Mouse (Mus musculus): ENCODE data around the gene 1700029I15Rik. TPM values are rescaled to one million over a fixed set of nuclear protein-coding genes. Genes with fewer than 3 reads are reported as not detected.

The 1700029I15Rik gene
- total and polyA plus RNA-seq, 2 experiments from 2014 or later = 1.8 to 4.9 TPM

- Histone ChIP-seq H3K27me3 (ENCODE audit: insufficient read depth, low read length) (no peaks in the 10 kb centered on the region), H3K36me3 (ENCODE audit: insufficient read depth, low read length) (peaks cover 13% of the 10 kb centered on the region), H3K4me3 (ENCODE audit: low read length) (peak overlapping the region; percentile 79), H3K4me2 (ENCODE audit: low read depth, low read length) (peak overlapping the region; percentile 81), H3K9me3 (ENCODE audit: low read length) (no peaks in the 10 kb centered on the region), H3K27ac (peak overlapping the region; percentile 86), H3K9ac (replicated peaks; ENCODE audit: low read length) (peak overlapping the region; percentile 92), H3K4me1 (ENCODE audit: insufficient read depth, low read length) (peaks cover 19% of the 10 kb centered on the region)
- TF ChIP-seq CTCF (IDR thresholded peaks at IDR 0.05; ENCODE audit: low read depth) = no peak
- DNase-seq (ENCODE audit: low spot score) (peak; percentile 25), ATAC-seq (no peak; the same call in 1 of the 2 replicates)
- WGBS = 2% methylated on average over 22 of the region's 22 CpGs
These were observed 18.3 kb downstream of the 1700029I15Rik start for GRCm38 (mm10) chr2:92400682-92401081.

- peaks cover 19% of the 10 kb centered on the region for H3K4me1 ChIP-seq (ENCODE audit: insufficient read depth, low read length)
- peak; percentile 79 for DNase-seq (ENCODE audit: low spot score)
- under 1% methylated on average over 35 of the region's 59 CpGs for WGBS
These were observed 18.8 kb downstream of the 1700029I15Rik start, which contains the start of gene Mapk8ip1 for GRCm38 (mm10) chr2:92401091-92401561. Gene Mapk8ip1, minus strand, starts transcription at chr2:92401263.

GRCm38 (mm10) chr2:92402591-92403326 is 20.4 kb downstream of the 1700029I15Rik start:
- Histone ChIP-seq H3K4me2 (ENCODE audit: low read depth, low read length) (no peak overlapping the region), H3K9me3 (ENCODE audit: low read length) (no peaks in the 10 kb centered on the region), H3K4me3 (ENCODE audit: low read length) (no peak overlapping the region), H3K36me3 (ENCODE audit: insufficient read depth, low read length) (peaks cover 26% of the 10 kb centered on the region), H3K27me3 (ENCODE audit: insufficient read depth, low read length) (no peaks in the 10 kb centered on the region), H3K9ac (replicated peaks; ENCODE audit: low read length) (no peak overlapping the region; the same call in 1 of the 2 replicates), H3K27ac (peak overlapping the region; percentile 86), H3K4me1 (ENCODE audit: insufficient read depth, low read length) (peaks cover 15% of the 10 kb centered on the region)
- DNase-seq (ENCODE audit: low spot score) (peak; percentile 68), ATAC-seq (peak; percentile 55)
- no peak for TF ChIP-seq CTCF (IDR thresholded peaks at IDR 0.05; ENCODE audit: low read depth)
- WGBS = 40% methylated on average over 4 of the region's 4 CpGs

More at GRCm38 (mm10) chr2:92401091-92401561, 18.8 kb downstream of the 1700029I15Rik start, which contains the start of gene Mapk8ip1:
- H3K36me3 ChIP-seq (ENCODE audit: insufficient read depth, low read length) = peaks cover 17% of the 10 kb centered on the region
- H3K27ac ChIP-seq = peak within 1 kb of the TSS; percentile 86
- peak within 1 kb of the TSS; percentile 79 for H3K4me3 ChIP-seq (ENCODE audit: low read length)
- no peaks in the 10 kb centered on the region for H3K27me3 ChIP-seq (ENCODE audit: insufficient read depth, low read length)
- no peaks in the 10 kb centered on the region for H3K9me3 ChIP-seq (ENCODE audit: low read length)
- ATAC-seq = peak; percentile 68
- peak within 1 kb of the TSS; percentile 92 for H3K9ac ChIP-seq (replicated peaks; ENCODE audit: low read length)
- TF ChIP-seq CTCF (IDR thresholded peaks at IDR 0.05; ENCODE audit: low read depth) = no peak
- peak within 1 kb of the TSS; percentile 81 for H3K4me2 ChIP-seq (ENCODE audit: low read depth, low read length)

GRCm38 (mm10) chr2:92403776-92404319 is 21.5 kb downstream of the 1700029I15Rik start:
- WGBS = 91% methylated on average over 5 of the region's 5 CpGs
- Histone ChIP-seq H3K27ac (peak overlapping the region; percentile 86), H3K4me1 (ENCODE audit: insufficient read depth, low read length) (peaks cover 15% of the 10 kb centered on the region), H3K4me2 (ENCODE audit: low read depth, low read length) (no peak overlapping the region), H3K9ac (replicated peaks; ENCODE audit: low read length) (no peak overlapping the region), H3K4me3 (ENCODE audit: low read length) (no peak overlapping the region), H3K27me3 (ENCODE audit: insufficient read depth, low read length) (no peaks in the 10 kb centered on the region), H3K36me3 (ENCODE audit: insufficient read depth, low read length) (peaks cover 35% of the 10 kb centered on the region), H3K9me3 (ENCODE audit: low read length) (no peaks in the 10 kb centered on the region)
- no peak for TF ChIP-seq CTCF (IDR thresholded peaks at IDR 0.05; ENCODE audit: low read depth)
- DNase-seq (ENCODE audit: low spot score) (no peak), ATAC-seq (no peak)

GRCm38 (mm10) chr2:92404737-92405136 is 22.4 kb downstream of the 1700029I15Rik start:
- H3K27me3 ChIP-seq (ENCODE audit: insufficient read depth, low read length) = no peaks in the 10 kb centered on the region
- no peak overlapping the region for H3K9ac ChIP-seq (replicated peaks; ENCODE audit: low read length)
- 77% methylated on average over 6 of the region's 6 CpGs for WGBS
- H3K4me2 ChIP-seq (ENCODE audit: low read depth, low read length) = no peak overlapping the region
- no peak for TF ChIP-seq CTCF (IDR thresholded peaks at IDR 0.05; ENCODE audit: low read depth)
- H3K27ac ChIP-seq = no peak overlapping the region
- H3K9me3 ChIP-seq (ENCODE audit: low read length) = no peaks in the 10 kb centered on the region
- peaks cover 44% of the 10 kb centered on the region for H3K36me3 ChIP-seq (ENCODE audit: insufficient read depth, low read length)
- DNase-seq (ENCODE audit: low spot score) = no peak
- no peak overlapping the region for H3K4me3 ChIP-seq (ENCODE audit: low read length)
- no peak for ATAC-seq
- peaks cover 9% of the 10 kb centered on the region for H3K4me1 ChIP-seq (ENCODE audit: insufficient read depth, low read length)

GRCm38 (mm10) chr2:92405687-92406086 is 23.3 kb downstream of the 1700029I15Rik start:
- Histone ChIP-seq H3K27me3 (ENCODE audit: insufficient read depth, low read length) (no peaks in the 10 kb centered on the region), H3K4me2 (ENCODE audit: low read depth, low read length) (no peak overlapping the region), H3K4me3 (ENCODE audit: low read length) (no peak overlapping the region), H3K9ac (replicated peaks; ENCODE audit: low read length) (no peak overlapping the region), H3K9me3 (ENCODE audit: low read length) (no peaks in the 10 kb centered on the region), H3K36me3 (ENCODE audit: insufficient read depth, low read length) (peaks cover 54% of the 10 kb centered on the region), H3K27ac (no peak overlapping the region; the same call in 1 of the 2 replicates), H3K4me1 (ENCODE audit: insufficient read depth, low read length) (peaks cover 9% of the 10 kb centered on the region)
- ATAC-seq = no peak
- 43% methylated on average over 7 of the region's 7 CpGs for WGBS
- no peak for DNase-seq (ENCODE audit: low spot score)
- no peak for TF ChIP-seq CTCF (IDR thresholded peaks at IDR 0.05; ENCODE audit: low read depth)
